Mouse (Mus musculus) retina, postnatal 7 days (tissue): Measurements from ENCODE around the gene Ctsz.

ENCODE experiments used
- DNase-seq: peaks from one replicate; pipeline ENCODE4 v3.0.0-alpha.2; 2012; ENCODE audit warnings: low read depth, low spot score

Ctsz gene

GRCm38 (mm10) chr2:174393383-174393782, 45.5 kb downstream of the Ctsz start:
- no peak for DNase-seq

GRCm38 (mm10) chr2:174392554-174392953, 46.3 kb downstream of the Ctsz start:
- no peak for DNase-seq

DNA sequence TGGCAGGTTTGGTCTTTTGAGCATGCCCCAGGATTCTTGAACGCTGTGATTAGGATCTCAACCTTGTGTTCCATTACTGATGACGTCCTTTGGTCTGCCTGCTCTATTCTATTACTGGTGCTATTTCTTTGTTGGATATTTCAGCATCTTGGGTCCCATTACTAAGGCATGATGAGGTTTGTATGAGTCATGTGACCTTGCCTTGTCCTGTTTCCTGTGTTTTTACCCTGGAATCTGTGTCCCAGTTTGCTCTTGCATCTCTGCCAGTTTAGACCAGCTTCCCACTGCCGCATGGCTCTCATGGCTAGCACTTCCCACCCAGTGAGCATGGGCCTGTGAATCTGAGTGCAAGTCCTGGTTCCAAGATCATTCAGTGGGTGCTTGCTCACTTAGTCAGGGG, 46.9 kb downstream of the Ctsz start:
- no peak for DNase-seq

GRCm38 (mm10) chr2:174381021-174381420, 57.8 kb downstream of the Ctsz start:
- DNase-seq: no peak
